Mouse (Mus musculus) activated CD4-positive, CD25-positive, alpha-beta regulatory T cell (primary cell): ENCODE data around the gene Trim7. TPM values are rescaled to one million over a fixed set of nuclear protein-coding genes. Genes with fewer than 3 reads are reported as not detected.

Experiments
- polyA plus RNA-seq, 2 experiments: library from polyadenylated mRNA; unstranded; fragments of 100-300 nt; shearing (Covaris generic); gene quantifications; one replicate each; pipeline ENCODE4 v1.2.1; 2017

The Trim7 gene
- polyA plus RNA-seq, result under 1 TPM; 0.70 to 0.99 TPM

GRCm38 (mm10) chr11:48825979-48826751 lies at the start of gene Trim7, which contains the start of gene Gm12184:
Gene Trim7 (plus strand): TSS chr11:48826140.
Gene Gm12184 (minus strand): TSS chr11:48826655.

GRCm38 (mm10) chr11:48799921-48800701 lies 25.8 kb upstream of the Trim7 start, which contains the start of gene Rack1:
Gene Rack1 (plus strand): TSS chr11:48800332.

GRCm38 (mm10) chr11:48816800-48817665 lies 8.9 kb upstream of the Trim7 start, which contains the start of gene Trim41:
Gene Trim41 (minus strand): TSS chr11:48817353.

GRCm38 (mm10) chr11:48871201-48871772 lies 45.3 kb downstream of the Trim7 start, which contains the start of gene Irgm1:
Gene Irgm1 (minus strand): TSS chr11:48871683.

Other genes with a start within 250 kb of the Trim7 start
- 100 to 1,000 TPM; 607 to 930 TPM for gene Rack1, start 25.8 kb upstream of the Trim7 start, polyA plus RNA-seq
- 1 to 10 TPM; 1.6 to 1.9 TPM for gene Trim41, start 8.8 kb upstream of the Trim7 start, polyA plus RNA-seq
- gene Gm12184, start 515 bp downstream of the Trim7 start, polyA plus RNA-seq, result 1 to 10 TPM; 4.9 to 5.0 TPM
- 100 to 1,000 TPM; 184 to 211 TPM for gene Irgm1, start 45.5 kb downstream of the Trim7 start, polyA plus RNA-seq
- 1 to 10 TPM; 1.3 to 1.4 TPM for gene Gm5431, start 76.1 kb downstream of the Trim7 start, polyA plus RNA-seq
- gene Psme2b, start 120.0 kb downstream of the Trim7 start, polyA plus RNA-seq, result 100 to 1,000 TPM; 135 to 194 TPM
- 1 to 10 TPM; 1.3 to 1.4 TPM for gene Olfr56, start 152.7 kb downstream of the Trim7 start, polyA plus RNA-seq
- gene 9930111J21Rik1, start 153.3 kb downstream of the Trim7 start, polyA plus RNA-seq, result 100 to 1,000 TPM; 111 to 163 TPM
- gene Gm12185, start 166.1 kb downstream of the Trim7 start, polyA plus RNA-seq, result 1 to 10 TPM; 4.8 to 6.1 TPM
- 100 to 1,000 TPM; 236 to 376 TPM for gene Tgtp1, start 168.0 kb downstream of the Trim7 start, polyA plus RNA-seq
- 10 to 100 TPM; 60.5 to 94.4 TPM for gene 9930111J21Rik2, start 225.1 kb downstream of the Trim7 start, polyA plus RNA-seq
- gene Tgtp2, start 238.1 kb downstream of the Trim7 start, polyA plus RNA-seq, result 100 to 1,000 TPM; 342 to 358 TPM